Mouse (Mus musculus): ENCODE measurements around the gene Arf4. TPM values are rescaled to one million over a fixed set of nuclear protein-coding genes. Genes with fewer than 3 reads are reported as not detected.
"Not testable (repeated sequence)": the region's sequence is repeated elsewhere in the genome, so short reads cannot be mapped to it uniquely, and the experiment has no call there.

The Arf4 gene
- polyA plus RNA-seq, 1 experiment from 2014 or later: 466 TPM

GRCm38 (mm10) chr14:26690727-26691126 is 52.9 kb downstream of the Arf4 start:
- no peaks in the 10 kb centered on the region for H3K27me3 ChIP-seq (replicated peaks)
- no peak overlapping the region for H3K9ac ChIP-seq
- peak overlapping the region; percentile 60; the same call in 1 of the 2 replicates for H3K27ac ChIP-seq (ENCODE audit: poor library complexity, severe bottlenecking)
- 0 out of 2 replicates have a peak, but pooled peaks cover 4% of the 10 kb centered on the region for H3K9me3 ChIP-seq (replicated peaks)
- WGBS: 23% methylated on average over 2 of the region's 2 CpGs
- peaks cover 3% of the 10 kb centered on the region; the same call in 1 of the 2 replicates for H3K4me1 ChIP-seq (replicated peaks)
- ATAC-seq (ENCODE audit: insufficient number of reproducible peaks, low FRiP score): 0 out of 2 replicates have a peak, but pooled peaks have one; percentile 66
- H3K36me3 ChIP-seq: no peaks in the 10 kb centered on the region
- H3K4me3 ChIP-seq: no peak overlapping the region
- H3K4me2 ChIP-seq: no peak overlapping the region

DNA sequence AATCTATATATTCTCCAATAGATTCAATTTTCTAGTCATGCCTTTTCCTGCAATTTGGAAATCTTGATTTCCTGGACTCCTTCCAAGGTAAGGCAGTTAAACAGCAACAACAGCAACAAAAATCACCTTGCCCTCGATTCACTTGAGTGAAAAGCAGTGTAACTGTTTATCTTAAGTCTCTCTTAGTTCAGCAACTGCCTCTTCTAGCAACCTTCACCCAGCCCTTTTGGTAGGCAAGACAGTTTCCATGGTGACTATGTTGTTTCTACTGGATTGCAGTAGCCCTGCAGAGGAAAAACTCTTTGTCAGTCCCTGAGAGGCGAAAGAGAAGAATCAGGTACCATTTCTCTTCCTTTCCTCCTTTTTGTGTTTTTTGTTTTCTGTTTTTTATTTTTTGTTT is 53.5 kb downstream of the Arf4 start:
- Histone ChIP-seq H3K36me3 (no peaks in the 10 kb centered on the region), H3K4me1 (replicated peaks) (peaks cover 3% of the 10 kb centered on the region; the same call in 1 of the 2 replicates), H3K27ac (ENCODE audit: poor library complexity, severe bottlenecking) (peak overlapping the region; percentile 56; the same call in 1 of the 2 replicates), H3K4me2 (no peak overlapping the region), H3K9me3 (replicated peaks) (no peaks in the 10 kb centered on the region), H3K27me3 (replicated peaks) (no peaks in the 10 kb centered on the region), H3K9ac (no peak overlapping the region), H3K4me3 (no peak overlapping the region)
- no peak for ATAC-seq (ENCODE audit: insufficient number of reproducible peaks, low FRiP score)
- 47% methylated on average over 2 of the region's 2 CpGs for WGBS

DNA sequence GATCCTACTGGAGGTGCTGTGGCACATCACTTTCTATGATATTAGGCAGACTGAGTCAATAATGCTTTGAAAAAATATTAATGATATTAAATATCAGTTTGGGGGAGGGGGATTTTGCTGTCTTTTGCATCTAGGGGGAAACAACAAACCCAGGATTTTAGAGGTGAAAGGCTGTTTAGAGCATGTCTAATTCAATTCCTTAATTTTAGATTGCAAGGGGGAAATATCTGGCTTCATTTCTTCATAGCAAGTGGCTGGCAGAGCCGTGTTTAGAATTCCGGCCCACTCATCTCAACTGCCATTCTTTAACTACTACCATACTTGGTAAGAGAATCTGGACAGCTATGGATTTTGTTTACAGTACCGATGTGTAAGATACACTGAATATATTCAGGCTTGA is 55.1 kb downstream of the Arf4 start, which contains the start of gene Dnah12:
Dnah12 (plus strand) TSS at position 301 of the 400 bp plus-strand sequence.
- 84% methylated on average over 3 of the region's 3 CpGs for WGBS
- Histone ChIP-seq H3K27ac (ENCODE audit: poor library complexity, severe bottlenecking) (no peak within 1 kb of the TSS), H3K27me3 (replicated peaks) (no peaks in the 10 kb centered on the region), H3K36me3 (no peaks in the 10 kb centered on the region), H3K4me2 (no peak within 1 kb of the TSS), H3K9ac (no peak within 1 kb of the TSS), H3K4me1 (replicated peaks) (peaks cover 3% of the 10 kb centered on the region; the same call in 1 of the 2 replicates), H3K4me3 (no peak within 1 kb of the TSS), H3K9me3 (replicated peaks) (no peaks in the 10 kb centered on the region)
- no peak for ATAC-seq (ENCODE audit: insufficient number of reproducible peaks, low FRiP score)

DNA sequence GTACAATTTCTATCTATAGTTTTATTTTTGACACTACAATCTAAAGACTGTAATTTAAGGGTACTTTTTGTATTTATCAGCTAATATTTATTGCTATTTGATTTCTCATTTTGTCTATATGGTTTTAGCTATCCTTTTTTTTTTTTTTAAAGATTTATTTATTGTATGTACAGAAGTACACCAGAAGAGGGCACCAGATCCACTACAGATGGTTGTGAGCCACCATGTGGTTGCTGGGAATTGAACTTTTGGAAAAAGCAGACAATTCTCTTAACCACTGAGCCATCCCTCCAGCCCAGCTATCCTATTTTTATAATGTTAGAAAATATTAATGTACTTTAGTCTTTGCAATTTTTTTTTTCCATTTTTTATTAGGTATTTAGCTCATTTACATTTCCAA is 60.0 kb downstream of the Arf4 start:
- no peaks in the 10 kb centered on the region for H3K4me1 ChIP-seq (replicated peaks)
- no peak overlapping the region for H3K4me3 ChIP-seq
- no peaks in the 10 kb centered on the region for H3K27me3 ChIP-seq (replicated peaks)
- H3K9ac ChIP-seq: no peak overlapping the region
- no peak overlapping the region for H3K27ac ChIP-seq (ENCODE audit: poor library complexity, severe bottlenecking)
- no peaks in the 10 kb centered on the region for H3K36me3 ChIP-seq
- no peak for ATAC-seq (ENCODE audit: insufficient number of reproducible peaks, low FRiP score)
- H3K4me2 ChIP-seq: no peak overlapping the region
- no peaks in the 10 kb centered on the region for H3K9me3 ChIP-seq (replicated peaks)

- not testable (repeated sequence) for H3K4me3 ChIP-seq; H3K9ac ChIP-seq; H3K36me3 ChIP-seq; H3K27me3 ChIP-seq (replicated peaks); H3K4me2 ChIP-seq; H3K27ac ChIP-seq (ENCODE audit: poor library complexity, severe bottlenecking); ATAC-seq (ENCODE audit: insufficient number of reproducible peaks, low FRiP score); H3K9me3 ChIP-seq (replicated peaks); H3K4me1 ChIP-seq (replicated peaks)
- 77% methylated on average over 5 of the region's 5 CpGs for WGBS
Measured at GRCm38 (mm10) chr14:26705246-26705645, 67.4 kb downstream of the Arf4 start.

Small RNAs within 50 kb of the gene (microRNA-seq; reads per million reads assigned to microRNA genes)
- gene Mir7672: not detected

Other genes with a start within 250 kb of the Arf4 start
- gene Slmap, start 103.1 kb upstream of the Arf4 start, polyA plus RNA-seq (2016; fragmentation: Nextera tagmentation; extraction: Ambion mirVana): 125 and 127 TPM in 2 replicates
- 26.2 and 27.5 TPM in 2 replicates for gene Dennd6a, start 64.2 kb upstream of the Arf4 start, polyA plus RNA-seq (2016; fragmentation: Nextera tagmentation; extraction: Ambion mirVana)
- gene Pde12, start 31.8 kb downstream of the Arf4 start, polyA plus RNA-seq (2016; fragmentation: Nextera tagmentation; extraction: Ambion mirVana): 9.4 and 10.4 TPM in 2 replicates
- 0.05 TPM in 1 of 2 replicates, not detected in the other for gene Dnah12, start 55.2 kb downstream of the Arf4 start, polyA plus RNA-seq (2016; fragmentation: Nextera tagmentation; extraction: Ambion mirVana)